Mouse (Mus musculus): ENCODE measurements at regions not wholly inside any gene's neighbourhood (a gene's known extent, or its start where the extent isn't known, plus 50 kb on each side); places are given as distances from the start of the nearest gene placed in this dataset.

- H3K4me2 ChIP-seq = no peak overlapping the region
- no peak overlapping the region for H3K27ac ChIP-seq (replicated peaks)
- H3K4me3 ChIP-seq = no peak overlapping the region
- no peaks in the 10 kb centered on the region for H3K27me3 ChIP-seq
- H3K36me3 ChIP-seq = no peaks in the 10 kb centered on the region
- 69% methylated on average over 6 of the region's 6 CpGs for WGBS
- H3K4me1 ChIP-seq (replicated peaks) = no peaks in the 10 kb centered on the region
- no peak overlapping the region for H3K9ac ChIP-seq
- ATAC-seq (ENCODE audit: low read depth) = no peak
- no peaks in the 10 kb centered on the region for H3K9me3 ChIP-seq
Measured at GRCm38 (mm10) chr15:67420776-67421175, 920.1 kb upstream of the Lrrc6 start.

DNA sequence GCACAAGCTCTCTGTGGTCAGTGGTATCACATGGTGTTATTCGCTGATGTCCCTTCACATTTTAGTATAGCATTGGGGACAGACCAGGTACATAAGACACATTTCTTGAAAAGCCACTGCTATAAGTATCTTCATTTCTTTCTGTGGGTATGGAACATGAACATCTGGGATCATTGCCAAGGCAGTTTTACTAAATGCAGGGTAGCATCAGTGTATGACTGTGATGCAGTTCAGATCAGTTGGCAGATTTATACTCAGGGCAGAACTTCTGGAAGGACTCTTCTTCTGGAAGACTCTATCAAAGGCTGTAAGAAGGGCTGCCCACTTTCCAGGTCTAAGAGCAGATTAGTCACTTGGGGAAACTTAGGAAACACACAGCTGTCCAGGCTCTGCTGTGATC, 919.0 kb upstream of the Lrrc6 start:
- H3K27me3 ChIP-seq = no peaks in the 10 kb centered on the region
- no peaks in the 10 kb centered on the region for H3K9me3 ChIP-seq
- no peak overlapping the region for H3K27ac ChIP-seq (replicated peaks)
- H3K4me2 ChIP-seq = no peak overlapping the region
- 94% methylated on average over 1 of the region's 1 CpGs for WGBS
- no peaks in the 10 kb centered on the region for H3K36me3 ChIP-seq
- H3K4me1 ChIP-seq (replicated peaks) = no peaks in the 10 kb centered on the region
- H3K9ac ChIP-seq = no peak overlapping the region
- no peak for ATAC-seq (ENCODE audit: low read depth)
- no peak overlapping the region for H3K4me3 ChIP-seq

DNA sequence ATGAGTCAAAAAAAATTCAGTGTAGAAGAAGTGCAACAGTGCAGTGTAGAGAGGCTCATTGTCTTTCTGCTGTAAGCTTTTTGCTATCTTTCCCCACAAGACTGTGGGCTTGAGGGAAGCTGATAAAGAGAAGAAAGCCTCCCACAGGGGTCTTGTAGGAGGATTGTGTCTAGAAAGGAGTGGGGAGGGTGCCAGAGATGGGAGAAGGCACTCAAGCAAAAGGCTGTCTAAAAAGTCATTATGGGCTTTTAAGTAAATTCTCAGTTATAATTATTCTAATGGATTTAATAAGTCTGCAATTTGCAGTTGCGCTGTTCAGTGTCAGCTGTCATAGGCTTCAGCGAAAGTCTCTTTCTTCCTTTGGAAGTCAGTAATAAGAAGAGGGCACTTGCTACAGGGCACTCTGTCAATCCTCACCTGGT, 917.0 kb upstream of the Lrrc6 start:
- no peak for ATAC-seq (ENCODE audit: low read depth)
- H3K27ac ChIP-seq (replicated peaks) = no peak overlapping the region
- H3K27me3 ChIP-seq = no peaks in the 10 kb centered on the region
- WGBS = 95% methylated on average over 2 of the region's 2 CpGs
- no peak overlapping the region for H3K4me2 ChIP-seq
- H3K9me3 ChIP-seq = no peaks in the 10 kb centered on the region
- no peak overlapping the region for H3K4me3 ChIP-seq
- H3K36me3 ChIP-seq = no peaks in the 10 kb centered on the region
- H3K9ac ChIP-seq = no peak overlapping the region
- H3K4me1 ChIP-seq (replicated peaks) = no peaks in the 10 kb centered on the region

DNA sequence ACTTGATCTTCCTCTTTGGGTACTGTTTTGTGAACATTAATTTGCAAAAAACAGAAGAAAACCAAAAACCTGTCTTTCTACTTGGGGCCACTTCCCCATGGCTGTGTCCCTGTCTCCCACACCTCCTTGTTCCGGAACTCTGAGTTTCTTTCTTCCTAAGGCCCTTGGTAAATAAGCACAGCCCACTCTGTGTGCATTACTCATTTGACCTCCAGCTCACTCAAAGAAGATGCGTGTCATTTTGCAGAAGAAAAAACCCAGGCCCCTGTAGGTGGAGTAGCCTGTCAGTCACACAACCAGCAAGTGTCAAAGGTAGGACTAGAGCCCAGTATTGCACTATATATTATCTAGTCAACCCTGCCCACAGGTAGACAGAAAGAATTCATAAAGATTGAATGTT, 915.1 kb upstream of the Lrrc6 start:
- Histone ChIP-seq H3K9ac (no peak overlapping the region), H3K27ac (replicated peaks) (no peak overlapping the region), H3K27me3 (no peaks in the 10 kb centered on the region), H3K4me2 (no peak overlapping the region), H3K36me3 (no peaks in the 10 kb centered on the region), H3K4me3 (no peak overlapping the region), H3K9me3 (no peaks in the 10 kb centered on the region), H3K4me1 (replicated peaks) (no peaks in the 10 kb centered on the region)
- ATAC-seq (ENCODE audit: low read depth) = no peak
- 90% methylated on average over 2 of the region's 2 CpGs for WGBS

DNA sequence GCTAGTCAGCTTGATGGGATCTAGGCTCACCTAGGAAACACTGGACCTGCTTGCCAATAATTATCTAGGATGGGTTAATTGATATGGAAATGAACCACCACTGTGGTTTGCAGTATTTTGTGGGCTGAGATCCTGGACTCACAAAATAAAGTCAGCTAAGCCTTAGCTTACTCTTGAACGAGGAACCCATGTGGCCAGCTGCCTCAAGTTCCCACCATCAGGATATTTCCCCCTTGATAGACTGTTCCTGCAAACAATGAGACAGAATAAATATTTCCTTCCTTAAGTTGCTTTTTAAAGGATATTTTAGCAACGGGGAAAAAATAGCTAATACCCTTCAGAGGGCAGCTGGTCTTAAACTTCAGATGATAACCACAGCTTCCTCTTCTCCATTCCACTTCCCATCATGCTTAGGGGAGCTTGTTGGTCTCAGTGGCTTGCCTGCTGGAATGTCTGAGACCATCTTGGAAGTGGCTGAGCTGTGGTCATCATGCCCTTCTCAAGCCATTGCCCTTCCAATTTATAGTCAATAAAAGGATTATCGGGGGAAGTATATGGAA, 913.7 kb upstream of the Lrrc6 start:
- Histone ChIP-seq H3K4me2 (no peak overlapping the region), H3K9ac (no peak overlapping the region), H3K9me3 (no peaks in the 10 kb centered on the region), H3K4me1 (replicated peaks) (no peaks in the 10 kb centered on the region), H3K27ac (replicated peaks) (no peak overlapping the region), H3K27me3 (no peaks in the 10 kb centered on the region), H3K36me3 (no peaks in the 10 kb centered on the region), H3K4me3 (no peak overlapping the region)
- no peak for ATAC-seq (ENCODE audit: low read depth)
- WGBS = 87% methylated on average over 3 of the region's 3 CpGs

GRCm38 (mm10) chr15:67413581-67413980, 912.9 kb upstream of the Lrrc6 start:
- H3K36me3 ChIP-seq = no peaks in the 10 kb centered on the region
- no peaks in the 10 kb centered on the region for H3K9me3 ChIP-seq
- H3K4me1 ChIP-seq (replicated peaks) = no peaks in the 10 kb centered on the region
- WGBS = 99% methylated on average over 3 of the region's 3 CpGs
- no peak overlapping the region for H3K27ac ChIP-seq (replicated peaks)
- ATAC-seq (ENCODE audit: low read depth) = no peak
- no peak overlapping the region for H3K4me2 ChIP-seq
- no peak overlapping the region for H3K9ac ChIP-seq
- no peak overlapping the region for H3K4me3 ChIP-seq
- no peaks in the 10 kb centered on the region for H3K27me3 ChIP-seq

DNA sequence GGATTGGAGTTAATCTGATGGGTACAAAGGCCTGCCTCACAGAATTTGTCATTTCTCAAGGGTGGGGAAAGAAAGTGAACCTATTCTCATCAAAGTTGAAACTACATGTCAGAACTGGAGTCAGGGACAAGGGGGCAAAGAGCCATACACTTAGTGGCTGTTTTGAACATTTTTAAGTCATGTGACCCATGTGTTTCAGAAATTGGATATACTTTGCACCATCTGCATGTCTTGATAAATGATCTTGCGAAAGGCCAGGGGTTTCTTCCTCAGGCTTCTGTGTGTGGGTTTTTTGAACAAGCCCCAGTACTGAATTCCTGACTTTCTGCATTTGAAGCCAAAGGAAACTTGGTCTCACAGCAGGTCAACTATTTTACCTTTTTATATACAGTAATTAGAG, 911.7 kb upstream of the Lrrc6 start:
- no peak for ATAC-seq (ENCODE audit: low read depth)
- no peaks in the 10 kb centered on the region for H3K27me3 ChIP-seq
- H3K9me3 ChIP-seq = no peaks in the 10 kb centered on the region
- no peak overlapping the region for H3K9ac ChIP-seq
- no peak overlapping the region for H3K27ac ChIP-seq (replicated peaks)
- WGBS = 97% methylated on average over 1 of the region's 1 CpGs
- H3K4me2 ChIP-seq = no peak overlapping the region
- no peaks in the 10 kb centered on the region for H3K36me3 ChIP-seq
- no peaks in the 10 kb centered on the region for H3K4me1 ChIP-seq (replicated peaks)
- no peak overlapping the region for H3K4me3 ChIP-seq

DNA sequence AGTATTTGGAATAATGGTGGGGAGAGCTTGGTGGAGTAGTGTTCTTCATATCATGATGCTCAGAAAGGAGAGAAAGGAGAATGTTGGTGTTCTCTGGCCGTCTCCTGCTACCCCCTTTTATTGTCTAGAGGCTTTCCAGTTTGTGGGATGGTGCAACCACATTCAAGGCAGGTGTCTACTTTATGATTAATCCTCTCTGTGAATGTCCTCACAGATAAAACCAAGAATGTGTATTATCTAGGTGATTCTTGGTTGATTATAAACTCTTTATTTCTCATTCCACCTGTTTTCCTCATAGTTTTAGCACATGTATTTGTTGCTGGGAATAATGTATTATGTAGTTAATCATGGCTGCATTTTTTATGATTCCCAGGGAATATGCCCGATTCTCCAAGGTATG, 910.9 kb upstream of the Lrrc6 start:
- Histone ChIP-seq H3K36me3 (no peaks in the 10 kb centered on the region), H3K4me1 (replicated peaks) (no peaks in the 10 kb centered on the region), H3K9ac (no peak overlapping the region), H3K27ac (replicated peaks) (no peak overlapping the region), H3K9me3 (no peaks in the 10 kb centered on the region), H3K27me3 (no peaks in the 10 kb centered on the region), H3K4me2 (no peak overlapping the region), H3K4me3 (no peak overlapping the region)
- WGBS = 88% methylated on average over 2 of the region's 2 CpGs
- ATAC-seq (ENCODE audit: low read depth) = no peak

DNA sequence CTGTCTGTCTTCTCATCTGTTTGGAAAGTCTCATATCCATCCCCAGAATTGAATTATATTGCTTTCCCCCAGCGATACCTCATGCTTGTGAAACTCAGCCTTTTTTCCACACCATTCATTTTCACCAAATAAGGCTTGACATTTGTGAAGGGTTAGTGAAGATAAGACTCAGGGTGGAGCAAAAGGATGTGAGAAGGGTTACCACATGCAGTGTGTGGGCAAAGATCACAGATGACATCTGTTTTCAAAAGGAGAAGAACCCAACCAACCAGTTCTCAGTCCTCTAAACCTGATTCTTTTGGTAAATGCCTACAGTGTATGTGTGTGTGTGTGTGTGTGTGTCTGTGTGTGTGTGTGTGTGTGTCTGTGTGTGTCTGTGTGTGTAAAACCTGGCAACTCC, 909.3 kb upstream of the Lrrc6 start:
- H3K4me3 ChIP-seq = no peak overlapping the region
- no peak for ATAC-seq (ENCODE audit: low read depth)
- H3K36me3 ChIP-seq = no peaks in the 10 kb centered on the region
- no peak overlapping the region for H3K9ac ChIP-seq
- no peak overlapping the region for H3K27ac ChIP-seq (replicated peaks)
- 89% methylated on average over 1 of the region's 1 CpGs for WGBS
- no peaks in the 10 kb centered on the region for H3K9me3 ChIP-seq
- H3K27me3 ChIP-seq = no peaks in the 10 kb centered on the region
- H3K4me1 ChIP-seq (replicated peaks) = no peaks in the 10 kb centered on the region
- no peak overlapping the region for H3K4me2 ChIP-seq

- Histone ChIP-seq H3K27me3 (no peaks in the 10 kb centered on the region), H3K36me3 (no peaks in the 10 kb centered on the region), H3K27ac (replicated peaks) (no peak overlapping the region), H3K4me1 (replicated peaks) (no peaks in the 10 kb centered on the region), H3K9me3 (no peaks in the 10 kb centered on the region), H3K4me3 (no peak overlapping the region), H3K9ac (no peak overlapping the region), H3K4me2 (no peak overlapping the region)
- WGBS = 61% methylated on average over 9 of the region's 9 CpGs
- no peak for ATAC-seq (ENCODE audit: low read depth)
Measured at GRCm38 (mm10) chr15:67408871-67409559, 908.3 kb upstream of the Lrrc6 start.

DNA sequence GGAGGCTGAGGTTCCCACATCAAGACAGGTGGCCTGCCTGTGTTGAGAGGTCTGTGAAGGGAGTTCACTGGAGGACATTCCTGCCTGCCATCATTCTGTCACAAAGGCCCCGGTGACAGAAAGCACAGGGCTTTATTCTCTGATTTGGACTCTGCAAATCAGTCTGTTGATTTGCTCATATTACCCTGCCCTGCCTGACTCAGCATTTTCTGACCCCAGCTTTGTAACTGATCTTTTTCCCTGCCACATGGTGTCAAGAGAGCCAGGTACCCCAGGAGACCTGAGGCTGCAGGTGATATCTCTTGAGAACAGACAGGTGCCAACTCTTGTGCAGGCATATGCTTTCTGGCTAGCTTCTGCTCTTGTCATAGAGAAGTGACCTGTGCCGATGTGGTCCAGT, 906.5 kb upstream of the Lrrc6 start:
- Histone ChIP-seq H3K9me3 (no peaks in the 10 kb centered on the region), H3K9ac (no peak overlapping the region), H3K4me2 (no peak overlapping the region), H3K27me3 (no peaks in the 10 kb centered on the region), H3K4me3 (no peak overlapping the region), H3K27ac (replicated peaks) (no peak overlapping the region), H3K36me3 (no peaks in the 10 kb centered on the region), H3K4me1 (replicated peaks) (no peaks in the 10 kb centered on the region)
- WGBS = 82% methylated on average over 2 of the region's 2 CpGs
- ATAC-seq (ENCODE audit: low read depth) = no peak

DNA sequence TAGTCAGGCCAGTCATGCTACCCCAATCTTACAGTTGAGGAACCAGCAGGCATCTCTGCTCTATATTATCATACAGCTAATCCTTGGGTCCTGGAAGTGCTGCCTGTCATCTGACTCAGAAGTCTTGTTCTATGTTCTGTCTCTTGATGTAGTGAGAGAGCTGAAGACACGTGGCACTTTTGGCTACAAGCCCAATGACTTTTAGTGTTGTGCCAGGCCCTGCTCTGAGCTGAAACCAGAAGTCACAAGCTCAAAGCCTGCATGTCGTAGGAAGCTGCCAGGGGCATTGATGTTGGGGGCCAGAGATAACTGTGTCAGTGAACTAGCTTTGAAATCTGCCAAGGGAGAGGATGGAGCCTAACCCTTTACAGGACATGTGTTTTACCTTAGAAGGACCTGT, 904.8 kb upstream of the Lrrc6 start:
- Histone ChIP-seq H3K36me3 (no peaks in the 10 kb centered on the region), H3K9ac (no peak overlapping the region), H3K4me2 (no peak overlapping the region), H3K4me3 (no peak overlapping the region), H3K9me3 (no peaks in the 10 kb centered on the region), H3K27me3 (no peaks in the 10 kb centered on the region), H3K4me1 (replicated peaks) (no peaks in the 10 kb centered on the region), H3K27ac (replicated peaks) (no peak overlapping the region)
- no peak for ATAC-seq (ENCODE audit: low read depth)
- WGBS = 69% methylated on average over 2 of the region's 2 CpGs

GRCm38 (mm10) chr15:67405011-67405410, 904.3 kb upstream of the Lrrc6 start:
- ATAC-seq (ENCODE audit: low read depth) = no peak

More at GRCm38 (mm10) chr15:67405011-67405410, 904.3 kb upstream of the Lrrc6 start:
- H3K9me3 ChIP-seq = no peaks in the 10 kb centered on the region
- H3K27me3 ChIP-seq = no peaks in the 10 kb centered on the region
- H3K9ac ChIP-seq = no peak overlapping the region
- no peak overlapping the region for H3K4me3 ChIP-seq
- no peak overlapping the region for H3K27ac ChIP-seq (replicated peaks)
- no peaks in the 10 kb centered on the region for H3K36me3 ChIP-seq
- no peaks in the 10 kb centered on the region for H3K4me1 ChIP-seq (replicated peaks)
- H3K4me2 ChIP-seq = no peak overlapping the region
- WGBS = 92% methylated on average over 2 of the region's 2 CpGs

All from neural tube, embryonic 13.5 days (tissue).